In the genomic region with DNA sequence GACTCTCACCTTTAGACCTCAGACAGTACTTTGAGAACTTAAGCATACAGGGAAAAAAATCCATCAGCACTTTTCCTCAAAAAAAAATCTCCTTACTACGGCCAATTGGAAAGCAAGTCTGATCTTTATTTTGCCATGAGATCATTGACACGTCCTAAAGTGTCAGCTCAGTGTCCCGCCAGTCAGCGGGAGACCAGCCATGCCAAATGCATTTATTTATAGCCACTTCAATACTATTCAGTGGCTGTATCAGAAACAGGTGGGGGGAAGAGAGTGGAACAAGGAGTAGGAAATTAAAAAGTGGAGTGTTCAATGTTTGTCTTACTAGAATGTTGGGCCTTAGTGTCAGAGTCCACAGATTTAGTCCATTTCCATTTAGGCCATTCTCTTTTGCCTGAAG, we compare ENCODE assay signal across 20 mouse cellular contexts. TPM values are rescaled to one million over a fixed set of nuclear protein-coding genes. Genes with fewer than 3 reads are reported as not detected.
DNase-seq lines count a peak whose midpoint lies in the region; ATAC-seq lines count a peak whose summit lies in the region.
"Had no signal": no experiment of that assay in that cellular context is flagged by ENCODE, and none has a peak within 500 bp of the region (broad histone marks: within the 10 kb centered on the region; RNA-seq: fewer than 3 reads in every experiment).

No protein-coding gene starts in this region.

- no peak overlapping the region for H3K27ac ChIP-seq in heart, embryonic 10.5 days
- no peak overlapping the region for H3K27ac ChIP-seq in heart, embryonic 12.5 days (ENCODE audit: poor library complexity, severe bottlenecking)
- peak overlapping the region; percentile 65 for H3K27ac ChIP-seq in heart, embryonic 16.5 days (ENCODE audit: low read length)
- H3K27ac ChIP-seq: embryonic facial prominence, embryonic 10.5 days; forebrain, embryonic 10.5 days; hindbrain, embryonic 10.5 days; hindbrain, embryonic 14.5 days; intestine, embryonic 15.5 days had no signal

- no peak overlapping the region for H3K9ac ChIP-seq in heart, embryonic 12.5 days
- H3K9ac ChIP-seq in heart, embryonic 16.5 days (ENCODE audit: low read length), result no peak overlapping the region
- H3K9ac ChIP-seq: hindbrain, embryonic 14.5 days; intestine, embryonic 15.5 days had no signal

- H3K36me3 ChIP-seq in heart, embryonic 10.5 days, result peaks cover 67% of the 10 kb centered on the region
- peaks cover 50% of the 10 kb centered on the region for H3K36me3 ChIP-seq in heart, embryonic 12.5 days
- peaks cover 15% of the 10 kb centered on the region for H3K36me3 ChIP-seq in heart, embryonic 16.5 days (ENCODE audit: control insufficient read depth, insufficient read depth)

- no peaks in the 10 kb centered on the region for H3K9me3 ChIP-seq in heart, embryonic 10.5 days
- H3K9me3 ChIP-seq in heart, embryonic 12.5 days (replicated peaks), result no peaks in the 10 kb centered on the region
- H3K9me3 ChIP-seq in heart, embryonic 16.5 days (replicated peaks; ENCODE audit: control insufficient read depth, low read length), result no peaks in the 10 kb centered on the region
- H3K9me3 ChIP-seq: embryonic facial prominence, embryonic 10.5 days; forebrain, embryonic 10.5 days; hindbrain, embryonic 10.5 days; intestine, embryonic 15.5 days had no signal

- DNase-seq in heart, adult 11 months, result peak; percentile 84
- no peak for DNase-seq in heart, embryonic 10.5 days (ENCODE audit: low spot score)
- DNase-seq in heart, adult 9 months (ENCODE audit: low spot score in 2 of 2), result peak; percentile 25 to 32
- peak; percentile 69 for DNase-seq in skeletal muscle tissue, adult 2 months (ENCODE audit: low read depth, low spot score)
- DNase-seq in kidney, postnatal 14 days, result no peak
- DNase-seq: adrenal gland, adult 8-10 months; adrenal gland, postnatal 36 days; cerebellum, adult 2 months; cerebellum, postnatal 10 days; kidney, adult 18-20 months; kidney, postnatal 10 days had no signal

- no peak for ATAC-seq in heart, embryonic 12.5 days (ENCODE audit: insufficient number of reproducible peaks, low FRiP score)
- no peak; the same call in 1 of the 2 replicates for ATAC-seq in heart, embryonic 16.5 days (replicated peaks; ENCODE audit: extremely low read depth, insufficient read depth, low FRiP score)
- ATAC-seq: forebrain, embryonic 14.5 days; intestine, embryonic 15.5 days had no signal

- 53% methylated on average over 4 of the region's 4 CpGs for WGBS in heart, embryonic 10.5 days
- 34% methylated on average over 4 of the region's 4 CpGs for WGBS in heart, embryonic 12.5 days
- WGBS in heart, embryonic 16.5 days, result 28% methylated on average over 4 of the region's 4 CpGs

- H3K4me2 ChIP-seq in heart, embryonic 12.5 days, result no peak overlapping the region
- H3K4me2 ChIP-seq in heart, embryonic 16.5 days (ENCODE audit: low read depth, low read length), result peak overlapping the region; percentile 17; the same call in 1 of the 2 replicates
- H3K4me2 ChIP-seq: hindbrain, embryonic 14.5 days; intestine, embryonic 15.5 days had no signal

- H3K4me1 ChIP-seq in heart, embryonic 10.5 days, result no peaks in the 10 kb centered on the region
- peaks cover 7% of the 10 kb centered on the region; the same call in 1 of the 2 replicates for H3K4me1 ChIP-seq in heart, embryonic 12.5 days (replicated peaks)
- H3K4me1 ChIP-seq in heart, embryonic 16.5 days (ENCODE audit: control insufficient read depth, insufficient read depth, low read length), result peaks cover 2% of the 10 kb centered on the region
- H3K4me1 ChIP-seq: embryonic facial prominence, embryonic 10.5 days; forebrain, embryonic 10.5 days; hindbrain, embryonic 10.5 days; intestine, embryonic 15.5 days had no signal

- H3K27me3 ChIP-seq in heart, embryonic 10.5 days (ENCODE audit: insufficient read depth, poor library complexity, severe bottlenecking), result no peaks in the 10 kb centered on the region
- no peaks in the 10 kb centered on the region for H3K27me3 ChIP-seq in heart, embryonic 12.5 days (replicated peaks)
- H3K27me3 ChIP-seq in heart, embryonic 16.5 days (ENCODE audit: control insufficient read depth, insufficient read depth, low read length), result no peaks in the 10 kb centered on the region
- H3K27me3 ChIP-seq: intestine, embryonic 15.5 days had no signal

- H3K4me3 ChIP-seq in heart, embryonic 10.5 days, result no peak overlapping the region
- H3K4me3 ChIP-seq in heart, embryonic 12.5 days, result no peak overlapping the region
- H3K4me3 ChIP-seq in heart, embryonic 16.5 days (ENCODE audit: low read length), result no peak overlapping the region
- H3K4me3 ChIP-seq: embryonic facial prominence, embryonic 10.5 days; erythroblast, embryonic 14.5 days; forebrain, embryonic 10.5 days; hindbrain, embryonic 10.5 days; intestine, embryonic 15.5 days had no signal

RNA-seq across cellular contexts. Expression of gene Dtl, which starts 24.6 kb away (rescaled TPM):
- polyA plus RNA-seq in heart, embryonic 10.5 days (2016; fragmentation: Nextera tagmentation; extraction: Ambion mirVana), result 45.5 and 53.6 TPM in 2 replicates
- polyA plus RNA-seq in heart, embryonic 12.5 days (2016; fragmentation: Nextera tagmentation; extraction: Ambion mirVana), result 40.3 and 43.3 TPM in 2 replicates
- 23.9 and 26.9 TPM in 2 replicates for polyA plus RNA-seq in heart, embryonic 16.5 days (2015; fragmentation: Nextera tagmentation; extraction: Ambion mirVana)

RNA-seq across cellular contexts. Expression of gene Ints7, which starts 24.6 kb away (rescaled TPM):
- polyA plus RNA-seq in heart, embryonic 10.5 days (2016; fragmentation: Nextera tagmentation; extraction: Ambion mirVana), result 52.9 and 58.7 TPM in 2 replicates
- polyA plus RNA-seq in heart, embryonic 12.5 days (2016; fragmentation: Nextera tagmentation; extraction: Ambion mirVana), result 48.8 and 51.8 TPM in 2 replicates
- polyA plus RNA-seq in heart, embryonic 16.5 days (2015; fragmentation: Nextera tagmentation; extraction: Ambion mirVana), result 34.1 and 35.4 TPM in 2 replicates

Comparison
In these comparisons a context has a peak if more than half of its experiments do, and no peak if none do; other contexts are left out.
1. DNase-seq: peak in heart, adult 11 months (single experiment), heart, adult 9 months (2 of 2) and skeletal muscle tissue, adult 2 months (single experiment); none in heart, embryonic 10.5 days (single experiment) and kidney, postnatal 14 days (single experiment).